Mouse (Mus musculus): ENCODE data around the gene Myh14. TPM values are rescaled to one million over a fixed set of nuclear protein-coding genes. Genes with fewer than 3 reads are reported as not detected.

Myh14 gene
- total and polyA plus RNA-seq, 3 experiments, result under 0.01 to 0.08 TPM; not detected in 1

GRCm38 (mm10) chr7:44586518-44586917 is 84.1 kb downstream of the Myh14 start:
- Histone ChIP-seq H3K4me3 (ENCODE audit: control insufficient read depth in 1 of 2, insufficient read depth in 1 of 2, low read depth in 2 of 2, low read length in 2 of 2) (no peak overlapping the region), H3K9me3 (replicated peaks; ENCODE audit: insufficient read depth, low read length) (no peaks in the 10 kb centered on the region), H3K4me1 (ENCODE audit: control insufficient read depth in 1 of 2, insufficient read depth in 2 of 2, low read length in 2 of 2) (0 out of 4 replicates have a peak, but pooled peaks cover 0 to under 1% of the 10 kb centered on the region in 2 experiments), H3K36me3 (ENCODE audit: control insufficient read depth in 1 of 2, insufficient read depth in 2 of 2, low read length in 2 of 2) (no peaks in the 10 kb centered on the region), H3K9ac (ENCODE audit: control insufficient read depth, low read depth, low read length, poor library complexity, severe bottlenecking) (no peak overlapping the region), H3K27me3 (ENCODE audit: control insufficient read depth in 1 of 2, insufficient read depth in 2 of 2, low read length in 2 of 2) (no peaks in the 10 kb centered on the region), H3K27ac (ENCODE audit: control insufficient read depth, low read depth, low read length) (no peak overlapping the region), H3K79me2 (ENCODE audit: control insufficient read depth, insufficient read depth, low read length, poor library complexity) (no peaks in the 10 kb centered on the region)
- DNase-seq (ENCODE audit: low read depth, low spot score), result no peak
- TF ChIP-seq CHD2 (IDR thresholded peaks at IDR 0.05; ENCODE audit: low read length), result no peak
- no peak for TF ChIP-seq MAFK (IDR thresholded peaks at IDR 0.05; ENCODE audit: borderline replicate concordance, low read depth, low read length)
- no peak for TF ChIP-seq POLR2A (IDR thresholded peaks at IDR 0.05; ENCODE audit: control insufficient read depth in 1 of 2, insufficient read depth in 1 of 2, low read depth in 1 of 2, low read length in 2 of 2, poor library complexity in 1 of 2)
- no peak for TF ChIP-seq MYB (IDR thresholded peaks at IDR 0.05; ENCODE audit: low read depth, low read length)

GRCm38 (mm10) chr7:44585606-44586005 is 85.0 kb downstream of the Myh14 start:
- Histone ChIP-seq H3K9me3 (replicated peaks; ENCODE audit: insufficient read depth, low read length) (no peaks in the 10 kb centered on the region), H3K27me3 (ENCODE audit: control insufficient read depth in 1 of 2, insufficient read depth in 2 of 2, low read length in 2 of 2) (no peaks in the 10 kb centered on the region), H3K4me3 (ENCODE audit: control insufficient read depth in 1 of 2, insufficient read depth in 1 of 2, low read depth in 2 of 2, low read length in 2 of 2) (no peak overlapping the region), H3K27ac (ENCODE audit: control insufficient read depth, low read depth, low read length) (no peak overlapping the region), H3K36me3 (ENCODE audit: control insufficient read depth in 1 of 2, insufficient read depth in 2 of 2, low read length in 2 of 2) (no peaks in the 10 kb centered on the region), H3K9ac (ENCODE audit: control insufficient read depth, low read depth, low read length, poor library complexity, severe bottlenecking) (no peak overlapping the region), H3K4me1 (ENCODE audit: control insufficient read depth in 1 of 2, insufficient read depth in 2 of 2, low read length in 2 of 2) (0 out of 4 replicates have a peak, but pooled peaks cover 0 to 3% of the 10 kb centered on the region in 2 experiments), H3K79me2 (ENCODE audit: control insufficient read depth, insufficient read depth, low read length, poor library complexity) (no peaks in the 10 kb centered on the region)
- TF ChIP-seq MAFK (IDR thresholded peaks at IDR 0.05; ENCODE audit: borderline replicate concordance, low read depth, low read length) (no peak), RAD21 (IDR thresholded peaks at IDR 0.05; ENCODE audit: low read depth, low read length) (no peak), RCOR1 (IDR thresholded peaks at IDR 0.05; ENCODE audit: low read depth, low read length) (no peak), JUND (IDR thresholded peaks at IDR 0.05; ENCODE audit: low read depth, low read length) (no peak), MAX (IDR thresholded peaks at IDR 0.05; ENCODE audit: low read length) (no peak), CHD1 (IDR thresholded peaks at IDR 0.05; ENCODE audit: low read depth, low read length) (no peak), ETS1 (IDR thresholded peaks at IDR 0.05; ENCODE audit: low read depth, low read length) (no peak), TAL1 (IDR thresholded peaks at IDR 0.05; ENCODE audit: low read length) (no peak), KAT2A (conservative IDR thresholded peaks at IDR 0.05; ENCODE audit: low read depth, low read length) (no peak), POLR2AphosphoS5 (IDR thresholded peaks at IDR 0.05; ENCODE audit: borderline replicate concordance, low read depth, low read length) (no peak)
- DNase-seq (ENCODE audit: low read depth, low spot score), result no peak

- H3K27me3 ChIP-seq (ENCODE audit: control insufficient read depth in 1 of 2, insufficient read depth in 2 of 2, low read length in 2 of 2), result no peaks in the 10 kb centered on the region
- no peaks in the 10 kb centered on the region for H3K36me3 ChIP-seq (ENCODE audit: control insufficient read depth in 1 of 2, insufficient read depth in 2 of 2, low read length in 2 of 2)
- H3K27ac ChIP-seq (ENCODE audit: control insufficient read depth, low read depth, low read length), result no peak overlapping the region
- H3K4me3 ChIP-seq (ENCODE audit: control insufficient read depth in 1 of 2, insufficient read depth in 1 of 2, low read depth in 2 of 2, low read length in 2 of 2), result no peak overlapping the region
- no peaks in the 10 kb centered on the region for H3K9me3 ChIP-seq (replicated peaks; ENCODE audit: insufficient read depth, low read length)
- no peaks in the 10 kb centered on the region for H3K79me2 ChIP-seq (ENCODE audit: control insufficient read depth, insufficient read depth, low read length, poor library complexity)
- no peak for DNase-seq (ENCODE audit: low read depth, low spot score)
- 0 out of 4 replicates have a peak, but pooled peaks cover 0 to 3% of the 10 kb centered on the region in 2 experiments for H3K4me1 ChIP-seq (ENCODE audit: control insufficient read depth in 1 of 2, insufficient read depth in 2 of 2, low read length in 2 of 2)
- no peak overlapping the region for H3K9ac ChIP-seq (ENCODE audit: control insufficient read depth, low read depth, low read length, poor library complexity, severe bottlenecking)
- TF ChIP-seq EP300 (IDR thresholded peaks at IDR 0.05; ENCODE audit: low read depth in 1 of 2, low read length in 2 of 2) (no peak), JUND (IDR thresholded peaks at IDR 0.05; ENCODE audit: low read depth, low read length) (no peak), SMC3 (IDR thresholded peaks at IDR 0.05; ENCODE audit: low read depth, low read length) (no peak), MYB (IDR thresholded peaks at IDR 0.05; ENCODE audit: low read depth, low read length) (no peak), GABPA (IDR thresholded peaks at IDR 0.05; ENCODE audit: low read depth, low read length) (no peak), KAT2A (conservative IDR thresholded peaks at IDR 0.05; ENCODE audit: low read depth, low read length) (no peak), BHLHE40 (IDR thresholded peaks at IDR 0.05; ENCODE audit: borderline replicate concordance, low read depth, low read length) (no peak), RAD21 (IDR thresholded peaks at IDR 0.05; ENCODE audit: low read depth, low read length) (no peak), SIN3A (IDR thresholded peaks at IDR 0.05; ENCODE audit: low read length) (no peak)
Measured at GRCm38 (mm10) chr7:44584921-44585320, 85.7 kb downstream of the Myh14 start.

Measured in MEL (cell line).